Mouse (Mus musculus) v-Abl transformed pro-B cells (cell line): ENCODE measurements around the gene Rptor.

ENCODE experiments used
- in situ Hi-C, 2 experiments: fragments of 400-800 bp; cut with MboI; formaldehyde crosslinking; loops; one replicate each; pipeline ENCODE4 v1.15.1; 2025; ENCODE audit not compliant: unreplicated experiment in 2 of 2

Gene Rptor

GRCm38 (mm10) chr11:119836326-119836725 is 233.6 kb downstream of the Rptor start:
- in situ Hi-C loops, result no loop called here

GRCm38 (mm10) chr11:119837786-119838185 is 235.1 kb downstream of the Rptor start:
- in situ Hi-C loops, result no loop called here

GRCm38 (mm10) chr11:119839411-119840342 is 237.0 kb downstream of the Rptor start:
- in situ Hi-C loops, result no loop called here

GRCm38 (mm10) chr11:119846608-119847007 is 243.9 kb downstream of the Rptor start:
- in situ Hi-C loops, result no loop called here

GRCm38 (mm10) chr11:119847076-119847475 is 244.4 kb downstream of the Rptor start:
- in situ Hi-C loops, result no loop called here

GRCm38 (mm10) chr11:119847569-119847968 is 244.9 kb downstream of the Rptor start:
- in situ Hi-C loops, result no loop called here

- in situ Hi-C loops, result no loop called here
Observed at GRCm38 (mm10) chr11:119848189-119848588, 245.5 kb downstream of the Rptor start.

- in situ Hi-C loops, result no loop called here
Observed at GRCm38 (mm10) chr11:119855999-119856398, 253.3 kb downstream of the Rptor start.

- in situ Hi-C loops, result no loop called here
Observed at GRCm38 (mm10) chr11:119862523-119863299, 260.0 kb downstream of the Rptor start.

GRCm38 (mm10) chr11:119863421-119863821 is 260.7 kb downstream of the Rptor start:
- in situ Hi-C loops, result no loop called here

GRCm38 (mm10) chr11:119866837-119867236 is 264.1 kb downstream of the Rptor start:
- in situ Hi-C loops, result no loop called here

GRCm38 (mm10) chr11:119868138-119868537 is 265.4 kb downstream of the Rptor start:
- in situ Hi-C loops, result no loop called here

- in situ Hi-C loops, result no loop called here
Observed at GRCm38 (mm10) chr11:119868556-119868955, 265.9 kb downstream of the Rptor start.

GRCm38 (mm10) chr11:119871141-119871540 is 268.4 kb downstream of the Rptor start:
- in situ Hi-C loops, result no loop called here

- in situ Hi-C loops, result no loop called here
Observed at GRCm38 (mm10) chr11:119873643-119874042, 270.9 kb downstream of the Rptor start.

- in situ Hi-C loops, result no loop called here
Observed at GRCm38 (mm10) chr11:119874841-119875240, 272.1 kb downstream of the Rptor start.

- in situ Hi-C loops, result no loop called here
Observed at GRCm38 (mm10) chr11:119875685-119876084, 273.0 kb downstream of the Rptor start.

GRCm38 (mm10) chr11:119877124-119877523 is 274.4 kb downstream of the Rptor start:
- in situ Hi-C loops, result no loop called here

GRCm38 (mm10) chr11:119879573-119879972 is 276.9 kb downstream of the Rptor start:
- in situ Hi-C loops, result no loop called here

GRCm38 (mm10) chr11:119883646-119884045 is 280.9 kb downstream of the Rptor start:
- in situ Hi-C loops, result no loop called here

- in situ Hi-C loops, result no loop called here
Observed at GRCm38 (mm10) chr11:119889966-119890365, 287.3 kb downstream of the Rptor start.
